Mouse (Mus musculus) adrenal gland, adult (tissue): Measurements from ENCODE around the gene Acbd5.

Experiments used
- DNase-seq, 2 experiments: peaks; one replicate each; pipeline ENCODE4 v3.0.0; 2022 to 2023; ENCODE audit warnings: low spot score in 1 of 2; ENCODE audit not compliant: inconsistent age in 2 of 2

The Acbd5 gene

DNA sequence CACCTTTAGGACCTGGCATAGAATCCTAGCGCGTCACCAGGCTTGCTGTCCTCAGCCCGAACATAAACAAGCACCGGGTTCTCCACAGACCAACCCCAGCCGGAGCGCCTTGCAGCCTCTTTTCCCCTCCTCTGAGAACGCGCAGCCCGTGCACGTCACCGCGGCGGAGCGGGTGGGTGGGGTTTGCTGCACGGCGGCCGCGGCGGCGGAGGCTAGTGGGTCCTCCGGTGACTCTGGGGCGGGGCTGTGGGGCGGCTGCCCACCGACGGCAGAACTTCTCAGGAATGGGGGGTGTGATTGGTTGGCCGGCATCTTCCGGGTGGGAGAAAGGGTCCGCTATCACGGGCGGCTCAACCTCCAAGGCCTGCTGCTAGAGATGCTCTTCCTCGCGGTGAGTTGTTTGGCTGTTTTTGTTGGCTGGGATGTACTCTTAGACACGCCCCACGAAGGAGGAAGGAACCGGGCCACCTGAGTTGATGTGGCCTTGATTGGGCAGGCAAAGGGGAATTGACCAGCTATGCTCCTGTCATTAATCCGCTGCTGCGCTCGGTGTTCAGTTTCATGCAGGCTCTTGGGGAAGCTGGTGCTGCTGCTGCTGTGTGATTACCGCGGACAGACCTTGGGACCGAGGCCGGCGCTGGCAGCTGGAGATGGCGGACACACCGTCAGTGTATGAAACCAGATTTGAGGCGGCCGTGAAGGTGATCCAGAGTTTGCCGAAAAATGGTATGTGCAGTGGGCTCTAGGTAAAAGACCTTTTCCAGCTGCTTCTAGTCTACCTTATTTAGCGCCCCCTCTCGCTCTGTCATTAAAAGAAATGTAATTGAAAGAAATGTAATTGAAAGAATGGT lies 1.2 kb downstream of the Acbd5 start:
- DNase-seq, result peak; percentile 96 to 99

DNA sequence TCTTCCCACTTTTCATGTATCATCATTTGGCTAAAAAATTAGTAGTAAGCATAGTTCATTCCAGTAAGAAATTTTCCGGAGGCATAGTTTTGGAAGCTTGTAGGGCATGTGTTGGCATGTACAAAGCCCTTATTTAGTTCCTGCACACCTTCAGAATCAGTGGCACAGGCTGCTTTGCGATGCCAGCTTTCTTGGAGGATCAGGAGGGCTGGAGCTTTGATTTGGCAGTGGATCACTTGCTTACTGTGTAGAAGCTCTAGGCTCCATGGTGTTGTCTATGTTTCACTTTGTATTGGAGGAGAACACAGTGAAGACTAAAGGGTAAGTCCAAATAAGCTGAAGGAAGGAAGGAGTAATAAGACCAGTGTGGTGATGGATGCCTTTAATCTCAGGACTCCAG lies 2.5 kb downstream of the Acbd5 start:
- peak in 1 of 2 experiments; percentile 38 for DNase-seq

DNA sequence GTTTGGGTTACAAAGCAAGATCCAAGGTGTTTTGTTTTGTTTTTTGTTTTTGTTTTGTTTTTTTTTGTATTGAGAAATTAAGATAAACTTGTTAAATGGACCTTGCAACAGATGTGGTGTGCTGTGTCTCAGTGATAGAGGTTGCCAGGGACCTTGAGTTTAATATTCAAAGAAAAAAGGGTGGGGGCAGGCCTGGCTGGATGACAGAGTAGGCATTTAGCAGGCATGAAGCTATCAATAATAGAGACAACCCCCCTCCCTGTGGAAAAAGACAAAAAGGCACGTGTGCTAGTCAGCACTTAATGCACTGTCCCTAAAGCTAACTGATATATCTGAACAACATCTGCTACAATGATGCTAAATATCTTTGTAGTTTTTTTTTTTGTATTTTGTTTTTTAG lies 3.4 kb downstream of the Acbd5 start:
- peak in 1 of 2 experiments; percentile 64 for DNase-seq

DNA sequence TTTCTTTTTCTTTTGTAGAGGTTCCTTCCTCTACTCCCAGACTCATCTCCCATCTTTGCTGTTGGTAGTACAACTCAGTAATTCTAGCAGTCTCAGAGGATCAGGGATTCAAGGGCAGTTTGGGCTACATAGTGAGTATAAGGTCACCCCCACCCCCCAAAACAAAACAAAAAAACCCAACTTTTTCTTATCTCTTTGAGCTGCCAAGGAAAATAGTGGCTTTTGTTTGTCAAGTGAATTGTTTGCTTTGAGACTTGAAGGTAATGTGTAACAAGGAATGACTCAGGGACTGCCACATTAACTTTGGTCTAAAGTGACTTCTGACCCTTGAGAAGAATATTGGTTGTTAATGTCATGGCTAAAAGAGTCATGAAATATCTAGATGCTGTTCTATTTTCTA lies 7.9 kb downstream of the Acbd5 start:
- DNase-seq, result peak in 1 of 2 experiments; percentile 56

DNA sequence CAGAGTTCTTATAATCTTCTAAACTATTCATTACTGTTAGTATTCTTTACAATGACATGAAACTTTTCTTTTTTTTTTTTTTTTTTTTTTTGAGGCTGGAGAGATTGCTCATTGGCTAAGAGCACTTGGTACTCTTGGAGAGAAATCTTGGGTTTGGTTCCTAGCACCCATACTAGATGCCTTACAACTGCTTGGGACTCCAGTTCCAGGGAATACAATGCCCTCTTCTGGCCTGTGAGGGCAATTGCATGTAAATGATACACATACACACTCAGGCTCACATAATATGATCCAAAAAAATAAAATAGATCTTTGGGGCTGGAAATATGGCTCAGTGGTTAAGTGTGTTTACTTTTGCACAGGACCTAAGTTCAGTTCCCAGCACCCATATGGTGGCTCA lies 8.8 kb downstream of the Acbd5 start:
- no peak for DNase-seq

DNA sequence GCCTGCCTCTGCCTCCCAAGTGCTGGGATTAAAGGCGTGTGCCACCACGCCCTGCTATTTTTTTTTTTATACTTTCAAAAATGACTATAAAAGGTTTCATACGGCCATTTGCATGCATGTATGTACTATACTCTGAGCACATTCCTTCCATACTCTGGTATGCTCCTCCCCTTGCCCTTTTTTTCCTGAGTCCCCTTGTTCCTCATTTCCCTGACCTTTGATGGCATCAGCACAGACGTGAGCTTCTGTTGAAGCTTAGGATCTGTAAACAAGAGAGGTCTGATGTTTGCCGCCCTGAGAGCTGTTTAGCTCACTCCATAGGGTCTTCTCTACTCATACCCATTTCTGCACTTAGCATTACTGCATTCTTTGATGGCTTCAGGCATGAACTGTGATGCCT lies 9.7 kb downstream of the Acbd5 start:
- DNase-seq, result no peak

DNA sequence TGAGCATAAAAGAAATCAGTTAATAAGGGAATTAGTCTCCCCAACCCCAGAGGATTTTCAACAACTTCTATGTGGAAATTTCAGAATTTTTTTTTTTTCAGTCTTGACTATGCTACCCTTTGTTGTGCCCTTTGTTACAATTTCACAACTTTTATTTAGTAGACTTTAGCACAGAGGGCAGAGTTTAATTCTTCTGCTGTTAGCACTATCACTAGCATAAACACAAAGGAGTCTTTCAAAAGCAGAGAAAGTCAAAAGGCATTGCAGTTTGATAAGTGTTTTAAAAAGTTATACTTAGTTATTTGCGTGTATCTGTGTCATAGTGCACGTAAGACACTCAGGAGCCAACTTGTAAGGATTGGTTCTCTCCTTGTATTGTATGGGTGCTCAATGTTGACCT lies 10.6 kb downstream of the Acbd5 start:
- no peak for DNase-seq

DNA sequence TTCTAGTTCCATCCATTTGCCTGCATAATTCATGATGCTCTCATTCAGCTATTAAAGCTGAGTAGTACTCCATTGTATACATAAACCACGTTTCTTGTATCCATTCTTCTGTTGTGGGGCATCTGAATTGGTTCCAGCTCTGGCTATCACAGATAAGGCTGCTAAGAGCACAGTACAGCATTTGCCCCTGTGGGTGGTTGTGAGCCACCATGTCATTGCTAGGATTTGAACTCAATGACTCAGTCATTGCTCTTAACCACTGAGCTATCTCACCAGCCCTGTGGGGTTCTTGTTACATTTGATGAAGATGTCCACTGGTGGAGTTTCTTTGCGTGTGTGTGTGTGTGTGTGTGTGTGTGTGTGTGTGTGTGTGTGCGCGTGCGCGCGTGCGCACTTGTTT lies 16.6 kb downstream of the Acbd5 start:
- DNase-seq, result no peak

DNA sequence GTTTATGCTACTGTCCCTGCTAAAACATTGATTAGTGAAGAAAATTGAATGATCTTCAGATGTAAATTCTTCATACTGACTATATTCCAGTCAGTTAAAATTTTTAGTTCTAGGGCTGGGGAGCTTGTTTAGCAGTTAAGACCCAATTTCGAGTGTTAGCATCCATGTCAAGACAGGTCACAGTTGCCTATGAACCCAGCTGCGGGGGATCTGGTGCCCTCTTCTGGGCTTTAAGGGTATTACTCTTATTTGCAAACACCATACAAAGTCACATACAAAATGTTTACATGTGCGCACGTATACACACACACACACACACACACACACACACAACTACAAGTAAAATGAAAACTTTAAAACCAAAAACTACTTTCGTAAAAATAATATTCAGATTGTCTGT lies 24.2 kb downstream of the Acbd5 start:
- DNase-seq, result peak in 1 of 2 experiments; percentile 71

DNA sequence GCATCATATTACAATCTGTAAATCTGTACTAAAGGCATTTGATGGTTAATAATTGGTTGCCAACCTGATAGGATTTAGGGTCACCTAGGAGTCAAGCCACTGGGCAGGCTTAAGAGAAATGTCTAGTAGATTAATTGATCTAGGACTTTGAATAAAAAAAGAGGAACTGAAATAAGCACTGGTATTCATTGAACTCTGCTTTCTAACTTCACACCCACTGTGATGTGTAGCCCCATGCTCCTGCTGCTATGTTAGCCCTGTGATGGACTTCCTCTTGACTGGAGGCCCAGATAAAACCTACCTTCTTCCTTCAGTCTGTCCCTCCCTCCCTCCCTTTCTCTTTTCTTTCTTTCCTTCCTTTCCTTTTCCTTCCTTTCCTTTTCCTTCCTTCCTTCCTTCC lies 29.1 kb downstream of the Acbd5 start:
- DNase-seq, result no peak

DNA sequence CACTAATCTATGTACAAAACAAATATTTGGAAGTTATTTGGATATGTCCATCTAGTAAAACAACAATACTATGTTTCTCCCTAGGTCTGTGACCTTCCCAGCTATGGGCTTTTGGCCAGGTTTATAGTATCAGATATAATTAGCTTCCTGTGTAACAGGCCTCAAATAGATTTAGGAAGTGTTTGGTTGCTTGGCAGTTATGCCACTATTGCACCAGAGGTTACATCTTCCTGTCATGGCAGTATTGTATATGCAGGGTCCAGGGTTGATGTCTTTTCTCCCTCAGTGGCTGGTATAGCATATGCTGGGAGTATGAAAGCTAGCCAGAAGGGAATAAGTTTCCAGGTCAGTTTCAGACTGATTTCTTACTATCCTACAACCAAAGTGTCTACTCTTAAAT lies 34.3 kb downstream of the Acbd5 start:
- no peak for DNase-seq

DNA sequence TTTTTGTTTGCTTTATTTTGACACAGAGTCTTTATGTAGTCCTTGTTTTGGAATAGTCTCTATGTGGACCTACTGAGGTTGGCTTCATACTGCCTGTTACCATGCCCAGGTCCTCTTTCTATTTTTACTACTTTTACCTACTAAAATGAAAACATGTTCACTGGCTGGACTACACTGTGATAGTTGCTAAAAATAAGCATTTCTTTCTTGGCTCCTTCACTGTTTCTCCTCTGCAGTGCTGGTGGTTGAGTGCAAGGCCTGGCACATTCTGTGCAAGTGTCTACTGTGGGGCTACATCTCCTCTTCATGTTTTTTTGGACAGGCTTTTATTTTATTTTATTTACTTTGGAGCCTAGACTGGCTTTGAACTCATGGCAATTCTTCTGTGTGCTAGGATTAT lies 51.6 kb downstream of the Acbd5 start:
- no peak for DNase-seq

DNA sequence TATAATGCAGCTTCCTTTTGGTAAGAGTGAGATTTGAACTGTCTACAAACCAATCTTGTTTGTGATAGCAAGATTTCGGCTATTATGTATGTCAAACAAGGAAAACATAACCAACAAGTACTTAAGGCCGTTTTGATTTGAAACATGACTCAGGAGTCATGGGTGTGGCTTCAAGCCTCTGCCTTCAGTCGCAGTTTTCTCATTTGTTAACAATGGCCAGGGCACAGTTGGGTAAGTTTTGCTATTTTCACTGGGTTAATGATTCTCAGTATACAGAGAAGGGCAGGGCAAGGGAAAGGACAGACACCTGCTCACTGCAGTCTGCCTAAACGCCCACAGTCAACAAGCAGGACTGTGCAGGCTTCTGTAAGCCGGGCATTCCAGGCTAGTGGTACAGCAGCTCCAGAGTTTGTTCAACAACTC lies 87.2 kb downstream of the Acbd5 start:
- DNase-seq, result no peak

DNA sequence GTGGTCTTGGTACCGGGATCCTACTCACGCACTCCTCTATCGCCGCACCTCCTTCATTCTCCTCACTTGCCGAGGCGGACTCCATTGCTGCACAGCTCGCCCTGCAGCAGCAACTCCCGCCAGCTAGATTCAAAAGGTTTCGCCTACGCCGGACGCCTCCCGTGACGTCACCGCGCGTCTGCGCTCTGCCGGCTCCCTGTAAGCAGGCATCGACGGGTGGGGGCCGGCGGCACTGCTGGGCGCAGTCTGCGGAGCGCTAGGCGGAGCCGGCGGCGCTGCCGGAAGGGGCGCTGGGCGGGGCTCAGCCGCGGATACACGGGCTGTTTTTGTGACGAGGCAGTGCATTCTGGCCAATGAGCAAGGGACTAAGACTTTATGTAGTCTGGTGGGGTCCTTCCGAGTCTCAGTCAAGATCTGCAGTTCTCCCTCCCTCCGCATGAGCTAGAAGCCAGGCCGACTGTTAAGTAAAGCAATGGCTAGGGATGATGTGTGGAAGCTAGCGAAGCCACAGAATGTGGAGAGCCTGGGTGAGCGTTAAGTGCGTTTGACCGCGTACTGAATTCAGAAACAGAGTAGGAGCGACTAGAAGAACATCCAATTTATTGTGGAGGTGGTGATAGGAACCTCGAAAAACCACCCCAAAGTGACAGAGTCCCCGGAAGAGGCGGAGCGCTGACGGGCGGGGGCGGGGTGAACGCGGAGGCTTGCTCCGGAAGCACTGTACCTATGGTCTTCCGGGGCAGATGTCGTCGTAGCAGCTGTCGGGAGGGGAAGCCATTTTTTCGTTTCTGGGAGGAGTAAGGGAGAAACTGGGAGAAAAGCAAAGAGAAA lies 88.0 kb downstream of the Acbd5 start, which contains the start of the genes Mastl and Yme1l1:
Gene Mastl (minus strand): TSS at position 248 of the 831 bp plus-strand sequence.
Gene Yme1l1 (plus strand): TSS at position 593 of the 831 bp plus-strand sequence.
- DNase-seq, result peak; percentile 98 to 99

DNA sequence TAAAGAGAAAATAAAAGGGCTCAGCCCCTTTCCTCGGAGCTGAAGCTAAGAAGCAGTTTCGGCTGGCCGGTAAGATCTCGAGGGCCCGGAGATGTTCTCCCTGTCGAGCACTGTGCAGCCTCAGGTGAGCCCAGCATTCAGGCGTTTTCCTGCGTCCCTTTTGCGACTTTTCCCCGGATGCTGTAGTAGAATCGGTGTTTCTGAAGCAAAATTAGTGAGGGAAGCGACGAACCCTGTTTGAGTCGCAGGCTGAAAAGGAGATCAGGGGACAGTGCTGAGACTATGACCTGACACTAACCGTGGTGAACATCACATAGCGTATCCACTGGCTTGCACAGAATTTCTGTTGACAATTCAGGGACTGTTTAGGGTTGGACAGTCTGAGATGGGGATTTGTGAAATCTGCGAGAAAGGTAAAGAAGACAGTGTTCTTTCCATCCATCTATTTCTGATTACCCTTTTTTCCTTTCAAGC lies 88.7 kb downstream of the Acbd5 start:
- DNase-seq, result no peak
